Mouse (Mus musculus): ENCODE data around the gene Mrps27.
"Not testable (repeated sequence)": the region's sequence is repeated elsewhere in the genome, so short reads cannot be mapped to it uniquely, and the experiment has no call there.

Gene Mrps27

DNA sequence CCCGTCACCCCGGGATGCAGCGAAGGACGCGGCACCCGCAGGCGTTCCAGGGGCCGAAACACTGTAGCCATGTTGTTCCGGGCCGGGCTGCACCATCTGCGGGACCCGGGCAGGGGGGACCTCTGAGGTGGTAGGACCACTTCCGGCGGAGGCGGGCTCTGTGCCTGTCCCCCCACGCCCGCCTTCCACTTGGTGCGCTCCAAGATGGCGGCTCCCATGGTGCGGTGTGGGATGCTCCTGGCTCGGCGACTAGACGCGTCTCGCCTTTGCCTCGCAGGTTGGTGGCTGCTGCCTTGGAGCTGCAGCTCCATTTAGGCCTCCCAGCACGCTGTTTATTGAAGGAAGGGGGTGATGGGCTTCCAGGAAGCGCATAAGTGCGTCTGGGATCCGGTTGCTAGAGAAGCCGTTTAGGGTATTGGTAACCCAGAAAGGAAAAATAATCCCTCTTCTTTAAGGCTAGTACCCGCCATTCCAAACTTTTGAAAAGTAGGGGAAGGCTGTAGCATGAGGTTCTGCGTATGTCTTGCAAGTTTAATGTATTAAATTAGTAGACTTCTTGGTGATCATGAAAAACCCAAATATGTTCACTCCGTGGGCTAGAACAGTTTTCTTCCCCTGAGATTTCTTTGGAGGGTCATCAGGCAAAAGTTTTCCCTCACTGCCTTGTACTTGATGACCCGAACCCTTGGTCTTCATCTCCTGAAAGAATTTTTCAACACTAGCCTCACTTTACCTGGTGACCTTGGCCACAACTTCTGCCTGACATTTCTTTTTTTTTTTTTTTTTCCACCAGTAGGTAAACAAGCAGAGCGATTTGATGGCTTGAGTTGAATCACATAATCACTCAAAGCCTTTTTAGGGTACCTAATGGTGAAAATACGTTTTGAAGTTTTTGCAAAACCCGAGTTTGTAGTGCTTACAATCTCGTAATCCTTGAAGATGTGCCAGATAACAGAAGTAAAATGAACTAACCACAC, at the start of gene Mrps27, which contains the start of gene Ptcd2:
TSS of gene Mrps27 (plus strand) at position 188 of the 977 bp plus-strand sequence.
TSS of gene Ptcd2 (minus strand) at position 107 of the 977 bp plus-strand sequence.
- DNase-seq (ENCODE audit: low read depth): peak; percentile 87

- DNase-seq (ENCODE audit: low read depth): no peak
Measured at GRCm38 (mm10) chr13:99299921-99300320, 44.7 kb upstream of the Mrps27 start.

DNA sequence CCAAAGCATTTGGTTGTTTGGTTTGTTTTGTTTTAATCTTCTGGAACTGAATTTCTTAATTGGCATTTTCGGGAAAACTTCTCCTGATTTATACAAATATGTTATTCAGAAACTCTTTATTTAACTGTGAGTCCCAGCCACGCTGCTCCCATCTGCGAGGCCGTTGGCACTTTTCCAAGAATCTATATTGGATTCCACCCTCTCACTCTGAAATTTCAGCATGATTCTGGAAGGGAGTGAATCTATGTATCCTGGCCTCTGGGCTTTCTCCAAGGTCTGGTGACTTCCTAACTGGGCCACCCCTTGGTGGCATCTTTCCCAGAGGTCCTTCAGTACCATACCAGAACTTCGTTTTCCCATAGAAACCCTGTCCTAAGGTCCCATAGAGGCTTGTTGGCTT, 40.7 kb upstream of the Mrps27 start:
- DNase-seq (ENCODE audit: low read depth): no peak

DNA sequence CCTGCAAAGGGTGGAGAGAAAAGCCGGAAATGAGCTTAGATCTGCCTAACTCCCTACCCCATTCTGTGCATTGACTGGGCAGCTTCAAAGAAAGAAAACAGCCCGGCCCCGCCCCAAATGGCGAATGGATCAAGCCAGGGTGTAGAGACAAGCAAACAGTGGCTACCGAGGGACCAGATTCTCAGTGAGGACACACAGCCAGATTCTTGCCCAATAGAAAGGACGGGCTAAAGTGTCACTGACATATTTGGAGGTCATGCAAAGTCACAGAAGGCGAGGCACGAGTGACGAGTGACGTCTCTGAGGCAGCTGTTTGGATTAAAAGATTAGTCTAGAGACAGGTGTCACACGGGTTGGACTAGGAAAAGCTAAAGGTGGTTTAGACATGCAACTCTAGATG, 40.2 kb upstream of the Mrps27 start:
- no peak for DNase-seq (ENCODE audit: low read depth)

DNA sequence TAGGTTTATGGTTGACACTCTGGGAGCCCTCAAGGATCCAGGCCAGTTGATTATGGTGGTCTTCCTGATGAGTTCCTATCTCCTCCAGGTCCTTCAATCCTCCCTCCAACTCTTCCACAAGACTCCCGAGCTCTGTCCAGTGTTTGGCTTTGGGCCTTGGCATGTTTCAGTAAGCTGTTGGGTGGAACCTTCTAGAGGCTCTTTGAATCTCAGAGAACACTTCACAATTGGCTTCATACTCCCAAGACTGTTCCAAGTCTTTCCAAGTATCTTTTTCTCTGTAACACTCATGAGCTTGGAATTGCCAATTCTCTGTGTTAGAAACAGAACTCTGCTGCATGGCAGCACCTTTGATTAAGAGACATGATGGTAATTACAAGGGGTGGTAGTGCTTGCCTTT, 39.4 kb upstream of the Mrps27 start:
- DNase-seq (ENCODE audit: low read depth): no peak

GRCm38 (mm10) chr13:99306164-99306563, 38.4 kb upstream of the Mrps27 start:
- no peak for DNase-seq (ENCODE audit: low read depth)

GRCm38 (mm10) chr13:99307930-99308359, 36.6 kb upstream of the Mrps27 start:
- DNase-seq (ENCODE audit: low read depth): no peak

DNA sequence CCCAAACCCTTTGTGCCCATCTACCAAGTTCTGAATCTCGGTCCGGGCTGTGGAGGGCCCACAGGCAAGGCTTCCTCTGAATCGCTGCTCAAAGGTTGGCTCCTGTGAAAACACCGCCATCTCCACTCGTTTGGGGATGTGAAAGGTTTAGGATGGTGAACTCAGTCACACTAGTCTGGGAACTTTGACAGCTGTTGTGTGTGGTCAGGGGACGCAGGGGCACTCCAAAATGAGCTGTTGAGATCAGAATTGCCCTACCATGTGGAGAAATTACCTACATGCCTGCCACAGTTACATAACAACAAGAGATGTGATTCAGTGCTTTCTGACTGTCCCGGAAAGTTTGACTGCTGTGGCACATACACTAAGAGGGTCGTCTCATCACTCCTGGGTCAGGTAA, 36.2 kb upstream of the Mrps27 start:
- DNase-seq (ENCODE audit: low read depth): no peak

DNA sequence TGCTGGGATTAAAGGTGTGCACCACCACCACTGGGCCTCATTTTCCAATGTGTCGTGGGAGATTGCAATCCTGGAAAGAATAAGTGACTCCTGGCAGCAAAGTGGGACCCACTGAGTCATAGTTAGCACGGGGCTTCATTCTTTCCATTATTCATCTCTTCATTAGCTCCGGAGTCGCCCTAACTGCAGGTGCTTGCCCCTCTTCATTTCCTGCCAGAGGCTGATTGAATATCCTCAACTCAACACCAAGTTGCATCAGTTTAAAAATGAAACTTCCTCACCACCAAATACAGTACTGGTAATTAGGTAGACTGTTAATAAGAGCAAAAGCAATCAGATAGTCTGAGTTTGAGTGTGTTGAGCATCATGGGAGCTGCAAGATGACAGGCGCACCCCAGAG, 30.5 kb upstream of the Mrps27 start:
- DNase-seq (ENCODE audit: low read depth): no peak

- no peak for DNase-seq (ENCODE audit: low read depth)
Measured at GRCm38 (mm10) chr13:99314657-99315181, 29.9 kb upstream of the Mrps27 start.

DNA sequence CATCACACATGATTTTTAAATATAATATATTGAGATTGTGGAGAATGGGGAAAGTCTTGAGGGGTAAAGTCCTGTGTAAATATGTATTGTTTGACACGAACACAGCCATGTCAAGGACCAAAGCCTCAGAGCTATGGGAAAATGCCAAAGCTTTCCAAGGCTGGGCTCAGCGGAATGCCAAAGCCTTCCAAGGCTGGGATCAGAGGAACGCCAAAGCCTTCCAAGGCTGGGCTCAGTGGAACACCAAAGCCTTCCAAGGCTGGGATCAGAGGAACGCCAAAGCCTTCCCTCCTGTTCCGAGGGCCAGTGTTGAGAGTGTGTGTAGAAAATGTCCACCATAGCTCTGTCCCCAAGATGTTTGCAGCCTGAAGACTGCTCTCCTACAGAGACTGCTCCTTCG, 28.2 kb upstream of the Mrps27 start:
- DNase-seq (ENCODE audit: low read depth): no peak

GRCm38 (mm10) chr13:99317058-99317457, 27.5 kb upstream of the Mrps27 start:
- DNase-seq (ENCODE audit: low read depth): no peak

DNA sequence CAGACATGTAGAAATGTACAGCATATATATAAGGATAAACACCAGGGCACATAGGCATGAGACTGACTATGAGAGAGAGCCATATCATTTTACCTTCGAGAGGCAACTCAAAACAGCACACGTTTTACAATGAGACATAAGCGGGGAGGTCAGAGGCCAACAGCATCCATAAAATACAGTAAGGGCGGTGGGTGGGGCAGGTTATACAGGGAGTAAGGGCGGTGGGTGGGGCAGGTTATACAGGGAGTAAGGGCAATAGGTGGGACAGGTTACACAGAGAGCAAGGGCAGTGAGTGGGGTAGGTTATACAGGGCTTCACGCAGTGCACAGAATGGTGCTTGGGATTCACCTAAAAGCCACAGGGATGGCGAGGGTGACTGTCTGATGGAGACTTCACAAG, 24.1 kb upstream of the Mrps27 start:
- no peak for DNase-seq (ENCODE audit: low read depth)

- DNase-seq (ENCODE audit: low read depth): not testable (repeated sequence)
Measured at GRCm38 (mm10) chr13:99322915-99323314, 21.7 kb upstream of the Mrps27 start.

- DNase-seq (ENCODE audit: low read depth): no peak
Measured at GRCm38 (mm10) chr13:99323632-99324336, 20.8 kb upstream of the Mrps27 start.

- DNase-seq (ENCODE audit: low read depth): not testable (repeated sequence)
Measured at GRCm38 (mm10) chr13:99324337-99324685, 20.3 kb upstream of the Mrps27 start.

DNA sequence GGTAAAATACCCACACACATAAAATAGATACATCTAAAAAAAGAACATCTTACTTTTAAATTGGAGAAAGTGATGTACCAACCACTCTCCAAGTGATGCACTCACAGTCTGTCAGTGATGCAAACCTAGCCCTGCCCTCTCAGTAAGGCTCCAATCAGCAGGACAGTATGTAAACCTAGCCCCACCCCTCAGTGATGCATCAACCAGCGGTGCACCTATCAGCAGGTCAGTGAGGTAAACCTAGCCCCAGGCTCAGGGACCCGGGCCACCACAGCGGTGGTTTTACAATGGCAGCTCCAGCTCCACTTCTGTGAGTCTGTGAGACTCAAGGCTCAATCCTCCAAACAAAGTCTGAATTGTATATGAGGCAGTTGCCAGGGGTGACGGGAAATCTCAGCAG, 13.3 kb upstream of the Mrps27 start:
- no peak for DNase-seq (ENCODE audit: low read depth)

DNA sequence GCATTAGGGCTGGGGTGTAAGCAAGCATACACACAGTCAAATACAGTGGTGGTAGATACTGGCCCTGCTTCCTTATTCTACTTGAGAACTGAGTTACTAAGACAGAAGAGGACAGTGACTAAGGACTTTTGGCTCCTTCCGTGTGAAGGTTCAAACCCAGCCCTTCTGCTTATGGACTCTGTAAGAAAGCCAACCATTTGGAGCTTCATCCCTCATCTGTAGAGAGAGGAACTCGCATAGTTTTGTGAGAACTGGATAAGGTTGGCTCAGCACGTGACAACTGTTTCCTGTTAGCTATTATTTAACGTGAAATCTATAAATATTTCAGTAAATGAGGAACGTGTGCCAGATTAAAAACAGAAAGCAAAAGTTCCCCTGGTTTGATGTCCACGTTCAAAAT, 7.1 kb upstream of the Mrps27 start:
- DNase-seq (ENCODE audit: low read depth): no peak

- no peak for DNase-seq (ENCODE audit: low read depth)
Measured at GRCm38 (mm10) chr13:99341504-99341903, 3.1 kb upstream of the Mrps27 start.

- no peak for DNase-seq (ENCODE audit: low read depth)
Measured at GRCm38 (mm10) chr13:99343876-99344598, 549 bp upstream of the Mrps27 start.

- DNase-seq (ENCODE audit: low read depth): no peak
Measured at GRCm38 (mm10) chr13:99350009-99350408, 5.4 kb downstream of the Mrps27 start.

DNA sequence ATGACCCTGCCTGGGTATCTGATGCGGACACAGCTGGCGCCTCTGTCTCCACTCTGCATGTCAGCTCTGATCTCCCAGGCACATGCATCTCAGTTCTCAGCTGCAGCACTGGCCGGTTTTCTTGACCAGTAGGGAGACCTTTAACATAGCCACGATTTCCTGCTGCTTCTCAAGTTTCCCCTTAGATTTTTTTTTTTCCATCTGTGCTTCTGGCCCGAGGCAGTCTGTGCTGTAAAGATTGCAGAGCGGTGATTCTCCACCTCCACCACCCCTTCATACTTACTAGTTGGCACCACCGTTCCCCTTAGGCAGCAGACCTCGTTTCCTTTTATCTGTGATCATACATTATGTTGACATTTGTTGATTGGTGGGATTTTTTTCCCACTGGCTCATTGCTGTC, 6.6 kb downstream of the Mrps27 start:
- no peak for DNase-seq (ENCODE audit: low read depth)
